Mouse (Mus musculus) forelimb bud, embryonic 11.5 days (tissue): ENCODE measurements around the gene Spns3.
"Not testable (repeated sequence)": the region's sequence is repeated elsewhere in the genome, so short reads cannot be mapped to it uniquely, and the experiment has no call there.

Experiments
- DNase-seq: peaks from one replicate; pipeline ENCODE4 v3.0.0-alpha.2; 2012; ENCODE audit warnings: low read depth, low spot score

Gene Spns3

GRCm38 (mm10) chr11:72558155-72558554 lies 7.8 kb upstream of the Spns3 start:
- no peak for DNase-seq

GRCm38 (mm10) chr11:72556953-72557352 lies 6.6 kb upstream of the Spns3 start:
- DNase-seq = no peak

- DNase-seq = no peak
These were observed 6.2 kb upstream of the Spns3 start for GRCm38 (mm10) chr11:72556470-72556869.

GRCm38 (mm10) chr11:72551531-72552105 lies 1.3 kb upstream of the Spns3 start:
- no peak for DNase-seq

GRCm38 (mm10) chr11:72547181-72547580 lies 3.1 kb downstream of the Spns3 start:
- no peak for DNase-seq

- DNase-seq = no peak
These were observed 5.6 kb downstream of the Spns3 start for GRCm38 (mm10) chr11:72544716-72545115.

DNA sequence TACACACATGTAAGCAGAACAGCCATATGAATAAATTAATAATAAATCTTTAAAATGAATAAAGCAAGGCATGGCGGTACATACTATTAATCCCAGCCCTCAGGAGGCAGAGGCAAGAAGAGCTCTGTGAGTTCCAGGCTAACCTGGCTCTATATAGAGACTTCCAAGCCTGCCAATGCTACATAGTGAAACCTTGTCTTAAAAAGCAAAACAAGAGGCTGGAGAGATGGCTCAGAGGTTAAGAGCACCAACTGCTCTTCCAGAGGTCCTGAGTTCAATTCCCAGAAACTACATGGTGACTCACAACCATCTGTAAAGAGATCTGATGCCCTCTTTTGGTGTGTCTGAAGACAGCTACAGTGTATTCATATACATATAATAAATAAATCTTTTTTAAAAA lies 6.6 kb downstream of the Spns3 start:
- DNase-seq = not testable (repeated sequence)

DNA sequence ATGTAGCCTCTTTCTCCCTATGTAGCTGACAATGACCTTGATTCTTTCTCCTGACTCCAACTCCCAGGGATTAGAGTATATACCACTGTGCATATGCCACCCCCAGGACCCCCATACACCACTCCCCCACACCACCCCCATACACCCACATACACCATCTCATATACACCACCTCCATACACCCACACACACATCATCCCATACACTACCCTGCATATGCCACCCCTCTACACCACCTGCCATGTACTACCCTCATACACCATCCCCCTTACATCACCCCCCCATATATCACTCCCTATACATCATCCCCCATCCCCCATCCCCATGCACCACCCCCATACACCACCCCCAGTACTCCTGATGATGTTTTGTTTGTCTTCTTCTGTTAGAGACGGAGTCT lies 7.7 kb downstream of the Spns3 start:
- DNase-seq = no peak

GRCm38 (mm10) chr11:72541928-72542327 lies 8.4 kb downstream of the Spns3 start:
- DNase-seq = no peak

DNA sequence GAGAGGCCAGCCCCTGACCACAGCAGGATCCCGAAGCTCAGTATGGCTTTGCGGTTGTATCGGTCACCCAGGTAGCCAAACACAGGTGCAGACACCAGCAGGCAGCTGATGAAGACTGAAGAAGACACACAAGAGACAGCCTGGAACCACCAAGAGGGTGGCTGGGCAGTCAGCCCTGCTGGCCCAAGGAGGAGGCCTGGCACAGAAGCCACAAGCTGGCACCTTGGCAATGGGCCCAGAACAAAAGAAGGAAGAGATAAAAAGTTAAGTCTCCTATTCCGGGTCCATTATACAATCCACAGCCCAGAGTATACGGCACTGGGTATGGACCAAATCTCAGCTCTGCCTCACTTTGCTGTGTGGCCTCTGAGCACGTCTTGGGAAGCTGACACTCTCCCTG lies 9.9 kb downstream of the Spns3 start:
- DNase-seq = no peak

DNA sequence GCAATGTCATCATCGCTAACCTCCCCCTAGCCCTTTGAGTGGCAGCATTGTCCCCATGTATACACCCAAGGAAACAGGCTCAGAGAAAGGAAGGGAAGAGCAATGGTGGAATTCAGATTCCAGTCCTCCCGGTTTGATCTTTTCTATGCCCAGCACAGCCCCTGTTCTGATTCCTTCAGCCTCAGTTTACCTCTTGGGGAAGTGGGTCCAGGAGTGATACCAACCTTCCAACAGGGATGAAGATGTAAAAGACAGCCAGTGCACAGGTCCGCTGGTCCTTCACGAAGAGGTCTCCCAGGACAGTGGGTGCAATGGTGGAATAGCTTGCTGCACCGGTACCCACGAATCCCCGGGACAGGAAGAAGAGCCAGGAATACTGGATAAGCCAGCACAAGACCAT lies 11.5 kb downstream of the Spns3 start:
- DNase-seq = no peak

DNA sequence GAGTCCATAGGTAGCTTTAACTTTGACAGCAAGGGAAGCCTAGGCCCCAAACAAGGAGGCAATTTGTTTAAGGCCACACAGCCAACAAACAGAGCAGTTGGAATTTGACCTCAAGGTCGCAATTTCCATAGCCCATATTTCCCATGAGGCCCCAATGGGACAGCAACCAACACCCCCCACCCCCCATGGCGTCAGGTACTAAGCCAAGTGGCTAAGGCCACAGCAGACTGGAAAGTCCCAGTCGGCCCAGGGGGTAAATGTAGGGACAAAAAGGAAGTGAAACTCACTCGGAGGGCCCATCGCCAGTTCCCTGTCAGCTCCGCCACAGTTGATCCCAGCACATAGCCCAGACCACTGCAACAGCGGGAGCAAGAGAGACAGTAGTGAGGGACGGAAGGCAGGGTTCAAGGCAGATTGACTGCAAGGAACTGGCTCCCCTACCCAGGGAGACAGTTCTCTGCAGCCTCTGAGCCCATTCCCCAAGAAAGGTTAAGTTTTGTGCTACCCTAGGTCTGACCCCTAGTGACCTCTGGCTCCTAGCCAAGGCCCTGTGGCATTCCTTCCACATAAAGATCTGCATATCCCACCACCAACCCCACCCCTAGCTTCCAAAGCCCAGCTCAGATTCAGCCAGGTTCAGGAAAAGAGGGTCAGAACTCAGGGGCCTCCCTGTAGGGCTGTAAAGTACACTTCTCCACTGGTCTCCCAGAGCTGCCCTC lies 12.1 kb downstream of the Spns3 start:
- DNase-seq = no peak

DNA sequence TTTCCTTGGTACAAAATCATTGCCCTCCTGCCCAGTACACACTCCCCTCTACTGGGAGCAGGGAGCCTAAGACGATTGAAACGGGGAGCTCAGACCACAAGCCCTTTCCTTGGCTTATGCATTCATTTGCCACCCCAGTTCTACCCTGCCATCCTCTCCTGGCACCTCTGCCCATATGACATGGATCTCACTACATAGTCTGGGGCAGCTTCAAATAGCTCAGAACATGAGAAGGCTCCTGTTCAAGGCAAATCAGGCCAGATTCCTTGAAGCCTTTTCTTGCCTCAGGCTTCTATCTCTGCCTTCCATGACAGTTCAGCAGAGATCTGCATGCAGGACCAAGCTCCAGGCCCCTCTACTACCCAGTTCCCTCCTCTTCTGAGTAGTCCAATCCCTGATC lies 12.8 kb downstream of the Spns3 start:
- no peak for DNase-seq

GRCm38 (mm10) chr11:72535519-72535918 lies 14.8 kb downstream of the Spns3 start:
- no peak for DNase-seq

DNA sequence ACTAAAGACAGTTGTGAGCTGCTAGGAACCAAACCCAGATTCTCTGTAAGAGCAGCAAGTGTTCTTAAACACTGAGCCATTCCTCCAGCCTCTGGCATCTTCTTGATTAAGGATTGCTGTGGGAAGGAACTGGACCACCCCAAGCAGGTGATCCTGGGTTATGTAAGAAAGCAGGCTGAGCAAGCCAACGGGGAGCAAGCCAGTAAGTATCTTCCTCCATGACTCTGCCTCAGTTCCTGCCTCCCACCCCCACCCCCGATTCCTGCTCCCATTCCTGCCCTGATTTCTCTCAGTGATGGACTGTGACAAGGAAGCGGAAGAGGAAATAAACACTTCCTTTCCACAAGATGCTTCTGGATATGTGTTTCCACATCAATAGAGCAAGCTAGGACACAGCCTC lies 17.4 kb downstream of the Spns3 start:
- DNase-seq = no peak

DNA sequence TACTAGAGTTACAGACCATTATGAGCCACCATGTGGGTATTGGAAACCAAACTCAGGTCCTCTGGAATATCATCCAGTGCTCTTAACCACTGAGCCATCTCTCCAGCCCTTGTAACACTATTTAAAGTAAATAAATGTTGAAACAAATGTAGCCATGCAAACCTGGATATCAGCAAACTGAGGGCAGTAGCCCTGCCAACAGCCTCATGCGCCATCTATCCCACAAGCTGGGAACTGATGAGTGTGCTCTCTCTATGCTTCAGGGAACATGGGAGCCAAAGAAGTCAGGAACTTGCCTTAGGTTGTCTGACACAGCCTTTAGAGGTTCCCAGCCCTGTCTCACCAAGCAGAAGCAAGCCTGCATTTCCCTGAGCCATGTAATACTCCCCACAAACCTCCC lies 18.7 kb downstream of the Spns3 start:
- DNase-seq = no peak

GRCm38 (mm10) chr11:72531144-72531543 lies 19.2 kb downstream of the Spns3 start:
- no peak for DNase-seq

- DNase-seq = no peak
These were observed 24.1 kb downstream of the Spns3 start for GRCm38 (mm10) chr11:72526190-72526589.

DNA sequence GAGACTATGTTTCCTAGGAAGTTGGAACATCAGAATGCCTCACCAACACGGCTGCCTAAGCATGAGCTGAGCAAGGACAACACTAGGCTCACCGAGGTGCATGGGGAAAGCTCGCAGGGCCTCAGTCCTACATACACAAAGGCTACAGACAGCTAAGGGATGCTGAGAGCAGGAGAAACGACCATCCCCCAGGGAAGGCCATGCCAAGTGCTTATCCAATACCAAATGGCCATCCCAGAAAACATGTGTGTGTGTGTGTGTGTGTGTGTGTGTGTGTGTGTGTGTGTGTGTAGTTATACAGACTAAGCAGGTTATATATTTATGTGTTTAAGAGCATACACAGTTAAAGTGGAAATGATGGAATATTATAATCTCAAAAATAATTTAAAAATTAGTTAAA lies 26.6 kb downstream of the Spns3 start:
- no peak for DNase-seq

GRCm38 (mm10) chr11:72522616-72523041 lies 27.7 kb downstream of the Spns3 start:
- DNase-seq = no peak

DNA sequence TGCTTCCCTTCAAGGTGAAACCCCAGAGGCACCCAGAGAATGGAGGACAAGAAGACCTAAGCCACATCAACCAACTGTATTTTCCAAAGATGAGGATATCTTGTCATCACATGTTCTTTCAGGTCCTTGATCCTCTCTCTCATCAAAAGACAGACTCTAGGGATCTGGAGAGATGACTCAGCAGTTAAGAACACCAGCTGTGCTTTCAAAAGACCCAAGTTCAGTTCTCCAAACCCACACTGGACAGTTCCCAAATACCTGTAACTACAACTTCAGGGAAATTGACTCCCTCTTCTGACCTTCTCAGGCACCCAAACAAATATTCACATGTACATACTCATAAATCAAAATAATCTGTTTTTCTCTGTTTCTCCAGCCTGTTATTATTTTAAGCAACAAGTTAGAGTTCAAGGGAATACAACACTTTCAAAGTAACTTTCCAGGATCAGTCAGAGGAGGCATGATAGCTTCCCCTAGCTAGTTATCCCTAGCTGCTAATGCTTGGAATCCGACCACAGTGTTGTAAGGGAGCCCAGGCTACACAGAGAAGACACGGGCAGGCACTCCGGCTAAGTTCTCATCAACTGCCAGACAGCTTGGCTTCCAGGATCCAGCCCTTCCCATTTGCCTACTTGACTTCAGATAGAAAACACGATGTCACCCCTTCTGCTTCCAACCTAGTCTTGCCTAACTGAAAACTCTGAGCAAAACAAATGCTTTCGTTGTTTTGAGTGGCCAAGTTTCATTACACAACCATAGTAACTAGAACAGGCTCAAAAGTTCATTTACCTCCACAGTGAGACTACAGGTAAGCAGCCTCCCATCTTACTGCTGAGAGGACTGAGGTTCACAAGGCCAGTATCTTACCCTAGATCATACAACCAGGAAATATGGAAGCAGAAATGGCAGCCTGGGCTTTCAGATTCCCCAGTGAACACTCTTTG lies 28.4 kb downstream of the Spns3 start:
- DNase-seq = no peak

- DNase-seq = no peak
These were observed 30.4 kb downstream of the Spns3 start for GRCm38 (mm10) chr11:72519895-72520294.
